Mouse (Mus musculus) left cerebral cortex, adult 8-10 months (tissue): ENCODE data around the gene Dab1. TPM values are rescaled to one million over a fixed set of nuclear protein-coding genes. Genes with fewer than 3 reads are reported as not detected.

Source experiments
- DNase-seq, 2 experiments: peaks; one replicate each; pipeline ENCODE4 v3.0.0; 2022; ENCODE audit warnings: low spot score in 2 of 2
- total RNA-seq, 4 experiments: library from RNA; stranded (reverse); gene quantifications; 2 replicates each; pipeline ENCODE4 v1.2.4; 2022

The Dab1 gene
- total RNA-seq, 4 experiments from 2014 or later: 98.4 to 114 (median 107) TPM

DNA sequence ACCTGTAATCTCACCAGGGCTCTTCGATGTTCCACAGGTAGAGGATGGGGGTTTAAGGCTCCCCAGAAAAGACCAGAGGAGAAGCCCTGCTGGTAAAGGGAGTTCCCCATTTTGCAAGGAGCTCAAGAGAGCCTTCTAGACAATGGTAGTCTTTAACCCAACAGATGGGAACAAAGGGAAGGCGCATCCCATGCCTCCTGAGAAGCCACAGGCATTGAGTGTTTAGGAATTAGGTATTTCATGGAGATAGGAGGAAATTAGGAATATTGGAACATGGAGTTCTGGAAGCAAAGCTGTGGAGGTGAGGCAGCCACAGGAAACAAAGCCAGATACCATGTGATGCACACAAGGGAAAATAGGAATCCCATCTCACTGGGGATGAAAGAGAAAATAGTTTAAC, 881.0 kb downstream of the Dab1 start:
- DNase-seq: no peak

GRCm38 (mm10) chr4:104500646-104501045, 881.5 kb downstream of the Dab1 start:
- no peak for DNase-seq

DNA sequence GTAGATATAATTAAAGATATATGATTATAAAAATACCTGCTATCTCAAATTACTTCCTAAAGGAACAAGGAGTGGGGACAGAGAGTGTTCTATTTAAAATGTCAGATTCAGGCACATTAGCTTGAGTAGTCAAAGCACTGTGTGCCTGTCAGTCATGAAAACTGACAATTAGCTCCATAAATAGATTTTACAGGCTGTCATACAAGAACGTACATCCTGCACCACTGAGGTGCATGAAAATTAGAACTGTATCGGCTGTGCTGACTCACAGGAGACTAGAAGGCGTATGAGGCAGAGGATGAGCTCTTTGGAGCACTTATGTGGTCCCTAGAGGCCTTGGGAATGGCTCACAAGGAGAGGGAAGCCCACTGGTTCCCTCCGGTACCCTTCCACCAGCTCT, 882.1 kb downstream of the Dab1 start:
- DNase-seq: no peak

- no peak for DNase-seq
These were observed 885.8 kb downstream of the Dab1 start for GRCm38 (mm10) chr4:104504916-104505315.

- DNase-seq: no peak
These were observed 890.2 kb downstream of the Dab1 start for GRCm38 (mm10) chr4:104509230-104509985.

DNA sequence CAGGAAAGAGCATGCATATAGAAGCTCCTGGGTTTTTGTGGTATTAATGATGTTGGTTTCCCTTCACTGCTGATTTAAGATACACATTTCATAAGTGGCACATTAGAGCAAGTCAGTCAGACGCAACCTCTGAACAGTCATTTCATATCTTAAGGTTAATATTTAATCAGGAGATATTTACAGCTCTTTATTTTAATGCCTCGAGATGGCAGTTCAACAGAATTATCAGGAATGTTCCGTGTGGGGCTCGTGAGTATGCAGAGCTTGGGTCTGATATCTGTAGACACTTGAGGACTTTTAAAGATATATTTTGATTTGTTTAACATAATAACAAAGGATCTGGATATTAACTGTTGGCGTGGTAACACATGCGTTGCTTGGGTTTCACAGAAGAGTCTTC, 892.7 kb downstream of the Dab1 start:
- no peak for DNase-seq

GRCm38 (mm10) chr4:104512513-104512912, 893.4 kb downstream of the Dab1 start:
- no peak for DNase-seq

DNA sequence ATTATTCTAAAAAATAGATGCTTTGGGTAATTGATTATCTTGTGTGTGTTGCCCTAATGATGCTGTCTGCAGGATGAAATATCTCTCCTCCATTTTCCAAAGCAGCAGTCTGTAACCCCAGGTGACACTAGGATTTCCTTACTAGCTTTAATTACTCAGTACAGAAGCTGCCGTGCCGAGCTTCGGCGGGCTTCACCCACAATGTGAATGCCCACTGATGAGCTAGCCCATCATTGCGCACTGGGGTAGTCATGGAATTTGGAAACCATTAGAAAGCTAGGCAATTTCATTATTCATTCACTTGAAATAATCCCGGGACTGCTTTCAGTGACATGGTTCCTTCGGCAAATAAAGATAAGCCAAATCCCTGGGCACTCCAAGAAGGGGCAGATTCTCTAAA, 894.5 kb downstream of the Dab1 start:
- no peak for DNase-seq

- no peak for DNase-seq
These were observed 895.4 kb downstream of the Dab1 start for GRCm38 (mm10) chr4:104514568-104515000.

GRCm38 (mm10) chr4:104515681-104516080, 896.5 kb downstream of the Dab1 start:
- DNase-seq: no peak

- no peak for DNase-seq
These were observed 903.2 kb downstream of the Dab1 start for GRCm38 (mm10) chr4:104522324-104522723.

GRCm38 (mm10) chr4:104523776-104524175, 904.6 kb downstream of the Dab1 start:
- DNase-seq: no peak

DNA sequence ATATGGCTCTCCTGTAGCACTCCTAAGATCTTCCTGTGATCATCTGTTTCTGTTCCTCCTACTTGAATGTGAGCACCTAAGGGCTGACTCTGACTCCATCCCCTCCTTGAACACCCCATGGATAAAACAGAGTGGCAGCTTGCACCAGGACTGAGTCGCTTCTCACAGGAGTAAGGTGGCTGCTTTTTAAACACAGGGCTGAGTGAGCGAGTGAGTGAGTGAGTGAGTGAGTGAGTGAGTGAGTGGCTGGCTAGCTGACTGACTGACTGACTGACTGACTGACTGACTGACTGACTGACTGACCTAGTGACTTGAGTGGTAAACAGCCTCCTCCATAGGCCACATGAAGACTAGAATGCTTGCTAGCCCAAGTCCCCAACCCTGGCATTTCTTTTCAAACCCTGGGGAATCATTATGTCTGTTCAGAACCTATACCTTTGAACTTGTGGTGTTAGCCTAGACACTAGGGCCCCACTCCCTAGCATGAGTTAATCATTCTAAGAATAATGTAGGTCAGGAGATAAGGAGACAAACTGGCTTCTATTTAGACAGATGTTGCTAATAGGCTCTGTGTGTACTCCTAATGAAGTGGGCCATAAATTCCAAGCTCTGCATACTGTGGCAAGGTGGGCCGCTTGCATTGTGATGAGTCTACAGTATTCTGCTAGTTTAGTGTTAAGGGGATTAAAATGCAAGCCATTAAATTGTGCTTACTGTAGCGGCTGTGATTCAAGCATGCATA, 910.9 kb downstream of the Dab1 start:
- DNase-seq: no peak

DNA sequence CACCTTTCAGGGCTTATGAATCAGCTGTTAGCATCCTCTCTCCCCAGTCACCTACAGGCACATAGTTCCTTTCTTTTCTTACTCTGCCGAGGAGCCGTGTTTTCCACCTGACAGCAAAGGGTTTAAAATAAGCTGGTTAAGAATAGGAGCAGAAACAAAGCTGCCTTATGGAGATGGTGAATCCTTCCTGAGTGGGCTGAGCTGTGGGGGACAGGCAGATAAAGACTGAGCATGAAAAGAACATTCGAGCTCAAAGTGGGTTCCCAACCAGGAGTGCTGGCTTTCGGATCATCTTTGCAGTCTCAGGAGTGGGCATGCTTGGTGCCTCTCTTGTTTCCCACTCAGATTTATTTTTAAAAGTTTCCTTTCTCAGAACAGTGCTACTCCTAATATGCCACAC, 913.7 kb downstream of the Dab1 start:
- peak in 1 of 2 experiments; percentile 83 for DNase-seq

GRCm38 (mm10) chr4:104538420-104538819, 919.3 kb downstream of the Dab1 start:
- no peak for DNase-seq

DNA sequence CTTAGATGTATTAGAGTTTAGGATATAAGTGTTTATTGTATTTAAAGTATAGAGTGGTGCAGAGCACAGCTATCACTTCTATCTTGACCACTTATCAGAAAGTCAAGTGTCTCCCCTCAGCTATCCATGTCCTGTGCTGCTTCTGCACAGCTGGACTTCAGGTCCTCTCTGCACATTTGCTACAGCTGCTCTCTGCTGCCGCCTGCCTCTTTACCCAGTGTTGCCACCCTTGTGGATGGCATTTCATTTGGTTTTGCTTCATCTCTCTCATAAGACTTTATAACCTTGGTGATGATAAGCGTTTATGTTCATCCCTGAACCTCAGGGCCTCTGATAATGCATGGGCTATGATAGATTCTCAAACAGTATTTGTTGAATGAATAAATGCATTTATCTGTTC, 919.9 kb downstream of the Dab1 start:
- no peak for DNase-seq

GRCm38 (mm10) chr4:104547091-104547490, 927.9 kb downstream of the Dab1 start:
- no peak for DNase-seq

- DNase-seq: no peak
These were observed 929.1 kb downstream of the Dab1 start for GRCm38 (mm10) chr4:104548287-104548686.

DNA sequence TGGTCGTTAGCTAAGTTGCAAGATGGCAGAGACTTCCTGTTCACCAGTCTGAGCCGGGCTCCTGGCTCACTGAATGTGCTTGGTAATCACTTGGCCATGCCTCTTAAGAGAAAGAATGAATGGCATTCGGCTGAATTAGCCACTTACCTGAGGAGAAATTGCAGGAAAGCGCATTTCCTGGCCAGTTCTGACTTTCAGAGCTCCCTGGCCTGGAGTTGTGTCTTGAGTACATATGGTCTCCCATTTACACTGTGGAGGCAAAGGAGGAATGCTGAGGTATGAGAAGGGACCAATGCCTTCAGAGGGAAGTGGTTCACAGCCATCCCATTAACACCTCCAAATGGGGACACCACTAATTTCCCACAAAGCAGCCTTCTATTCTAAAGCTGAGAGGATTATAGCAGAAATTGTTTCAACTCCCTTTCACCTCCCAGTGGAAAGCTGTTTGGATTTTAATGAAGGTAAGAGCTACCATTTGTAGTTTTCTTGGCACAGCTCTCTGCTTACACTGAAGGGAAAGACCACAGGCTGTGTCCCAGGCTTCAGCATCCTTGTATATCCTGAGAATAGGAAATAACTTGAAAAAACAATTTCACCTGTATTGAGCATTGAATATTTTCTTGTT, 931.5 kb downstream of the Dab1 start:
- DNase-seq: no peak

- DNase-seq: no peak
These were observed 932.4 kb downstream of the Dab1 start for GRCm38 (mm10) chr4:104551390-104552070.

DNA sequence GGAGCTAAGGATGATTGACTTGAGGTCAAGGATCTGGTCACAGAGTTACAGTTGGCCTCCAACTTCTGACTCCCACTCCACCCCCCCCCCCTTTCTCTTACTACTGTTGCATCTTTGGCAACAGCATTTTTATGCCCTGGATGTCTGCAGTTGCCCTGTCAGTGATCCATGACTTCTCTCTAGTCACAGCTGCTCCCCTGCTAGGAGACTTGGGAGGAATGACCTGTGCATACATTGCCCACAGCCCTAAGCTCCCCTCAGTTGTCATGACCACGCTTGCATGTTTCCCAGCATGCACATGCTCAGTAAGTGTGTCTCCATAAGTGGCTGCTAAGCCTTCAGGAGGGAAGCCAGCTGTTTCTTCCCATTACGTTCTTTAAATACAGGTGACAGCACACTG, 936.2 kb downstream of the Dab1 start:
- no peak for DNase-seq

DNA sequence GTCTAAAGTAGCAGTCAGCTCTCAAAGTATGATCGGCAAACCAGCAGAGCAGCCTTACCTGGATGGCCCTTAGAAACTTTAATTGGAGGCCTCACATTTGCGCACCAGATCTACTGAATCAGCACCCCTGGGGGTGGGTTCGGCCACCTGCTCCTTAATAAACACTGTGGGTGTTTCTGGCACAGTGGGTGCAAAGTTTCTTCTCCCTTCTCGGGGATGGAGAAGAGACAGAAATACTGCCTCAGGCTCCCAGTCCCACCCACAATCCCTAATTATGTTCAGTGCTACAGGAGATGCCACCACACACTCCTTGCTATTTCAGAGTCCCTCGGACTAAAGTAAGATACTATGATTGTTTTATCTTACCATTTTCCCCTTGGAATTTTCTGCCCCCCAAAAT, 944.4 kb downstream of the Dab1 start:
- DNase-seq: peak in 1 of 2 experiments; percentile 44
